Mouse (Mus musculus): ENCODE results near the gene Cpm. TPM values are rescaled to one million over a fixed set of nuclear protein-coding genes. Genes with fewer than 3 reads are reported as not detected.

Cpm gene
- polyA plus RNA-seq, 1 experiment from 2014 or later, result 47.7 TPM

- ATAC-seq, result no peak
- no peaks in the 10 kb centered on the region for H3K4me1 ChIP-seq (ENCODE audit: control insufficient read depth, insufficient read depth, low read length)
- H3K4me3 ChIP-seq (ENCODE audit: low read length), result no peak overlapping the region
- H3K27ac ChIP-seq (ENCODE audit: low read length), result no peak overlapping the region
- H3K36me3 ChIP-seq (ENCODE audit: control insufficient read depth, insufficient read depth, low read length), result no peaks in the 10 kb centered on the region
- 83% methylated on average over 9 of the region's 9 CpGs for WGBS
- no peaks in the 10 kb centered on the region for H3K27me3 ChIP-seq (replicated peaks; ENCODE audit: control insufficient read depth, insufficient read depth, low read length)
- no peaks in the 10 kb centered on the region for H3K9me3 ChIP-seq (ENCODE audit: control insufficient read depth, low read length)
- H3K4me2 ChIP-seq (ENCODE audit: low read depth, low read length), result no peak overlapping the region
- no peak overlapping the region for H3K9ac ChIP-seq (ENCODE audit: low read depth, low read length)
These were observed 26.2 kb downstream of the Cpm start for GRCm38 (mm10) chr10:117655460-117655859.

GRCm38 (mm10) chr10:117655908-117656661 lies 26.8 kb downstream of the Cpm start:
- ATAC-seq, result no peak
- 55% methylated on average over 7 of the region's 7 CpGs for WGBS
- Histone ChIP-seq H3K9me3 (ENCODE audit: control insufficient read depth, low read length) (no peaks in the 10 kb centered on the region), H3K4me3 (ENCODE audit: low read length) (no peak overlapping the region), H3K27ac (ENCODE audit: low read length) (no peak overlapping the region), H3K4me2 (ENCODE audit: low read depth, low read length) (no peak overlapping the region), H3K36me3 (ENCODE audit: control insufficient read depth, insufficient read depth, low read length) (no peaks in the 10 kb centered on the region), H3K27me3 (replicated peaks; ENCODE audit: control insufficient read depth, insufficient read depth, low read length) (no peaks in the 10 kb centered on the region), H3K9ac (ENCODE audit: low read depth, low read length) (no peak overlapping the region), H3K4me1 (ENCODE audit: control insufficient read depth, insufficient read depth, low read length) (no peaks in the 10 kb centered on the region)

DNA sequence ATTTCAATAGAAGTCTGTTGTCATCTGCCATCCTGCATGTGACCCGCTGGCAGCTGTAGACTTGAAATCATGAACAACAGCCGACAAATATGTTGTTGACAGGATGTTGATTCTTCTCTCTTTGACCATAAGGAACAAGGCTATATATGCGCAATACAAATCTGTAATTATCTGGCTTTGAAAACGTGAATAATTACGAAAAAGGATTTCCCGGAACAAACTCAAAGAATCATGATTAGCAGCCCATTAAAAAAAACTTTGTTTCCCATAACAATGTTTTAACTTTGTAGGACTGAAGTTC lies 27.3 kb downstream of the Cpm start:
- no peak for ATAC-seq
- Histone ChIP-seq H3K9me3 (ENCODE audit: control insufficient read depth, low read length) (no peaks in the 10 kb centered on the region), H3K36me3 (ENCODE audit: control insufficient read depth, insufficient read depth, low read length) (no peaks in the 10 kb centered on the region), H3K9ac (ENCODE audit: low read depth, low read length) (no peak overlapping the region), H3K27ac (ENCODE audit: low read length) (no peak overlapping the region), H3K4me2 (ENCODE audit: low read depth, low read length) (no peak overlapping the region), H3K4me3 (ENCODE audit: low read length) (no peak overlapping the region), H3K4me1 (ENCODE audit: control insufficient read depth, insufficient read depth, low read length) (no peaks in the 10 kb centered on the region), H3K27me3 (replicated peaks; ENCODE audit: control insufficient read depth, insufficient read depth, low read length) (no peaks in the 10 kb centered on the region)
- WGBS, result 89% methylated on average over 6 of the region's 6 CpGs

GRCm38 (mm10) chr10:117656985-117657658 lies 27.8 kb downstream of the Cpm start:
- Histone ChIP-seq H3K9me3 (ENCODE audit: control insufficient read depth, low read length) (no peaks in the 10 kb centered on the region), H3K4me3 (ENCODE audit: low read length) (no peak overlapping the region), H3K27me3 (replicated peaks; ENCODE audit: control insufficient read depth, insufficient read depth, low read length) (no peaks in the 10 kb centered on the region), H3K9ac (ENCODE audit: low read depth, low read length) (no peak overlapping the region), H3K27ac (ENCODE audit: low read length) (no peak overlapping the region), H3K4me2 (ENCODE audit: low read depth, low read length) (no peak overlapping the region), H3K36me3 (ENCODE audit: control insufficient read depth, insufficient read depth, low read length) (no peaks in the 10 kb centered on the region), H3K4me1 (ENCODE audit: control insufficient read depth, insufficient read depth, low read length) (no peaks in the 10 kb centered on the region)
- 77% methylated on average over 7 of the region's 7 CpGs for WGBS
- no peak for ATAC-seq

DNA sequence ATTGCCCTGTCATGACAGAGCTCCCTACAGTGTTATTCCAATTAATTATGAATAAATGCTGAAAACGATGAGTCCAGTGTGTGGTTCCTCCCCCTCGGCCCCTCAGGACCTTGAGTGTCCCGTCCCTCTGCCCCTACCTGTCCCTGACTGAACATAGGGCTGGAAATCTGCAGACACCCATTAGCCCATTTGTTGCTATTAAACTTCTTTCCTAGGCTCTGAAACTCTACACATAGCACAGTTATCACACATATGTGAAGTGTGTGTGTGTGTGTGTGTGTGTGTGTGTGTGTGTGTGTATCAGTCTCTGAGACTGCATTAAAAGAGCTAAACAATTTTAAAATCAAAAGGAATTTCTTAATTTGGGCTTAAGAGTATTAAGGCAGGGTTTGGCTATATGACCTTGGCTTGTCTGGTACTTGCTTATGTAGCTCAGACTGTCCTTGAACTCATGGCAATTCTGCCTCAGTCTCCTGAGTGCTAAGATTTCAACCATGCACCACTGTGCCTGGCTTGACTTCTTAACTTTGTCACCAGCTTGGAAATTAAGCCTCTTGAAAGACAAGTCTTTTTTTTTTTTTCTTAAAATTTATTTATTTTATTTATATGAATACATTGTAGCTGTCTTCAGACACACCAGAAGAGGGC lies 28.5 kb downstream of the Cpm start:
- no peak overlapping the region for H3K27ac ChIP-seq (ENCODE audit: low read length)
- H3K36me3 ChIP-seq (ENCODE audit: control insufficient read depth, insufficient read depth, low read length), result no peaks in the 10 kb centered on the region
- no peaks in the 10 kb centered on the region for H3K9me3 ChIP-seq (ENCODE audit: control insufficient read depth, low read length)
- no peak overlapping the region for H3K4me2 ChIP-seq (ENCODE audit: low read depth, low read length)
- no peak overlapping the region for H3K4me3 ChIP-seq (ENCODE audit: low read length)
- WGBS, result 82% methylated on average over 3 of the region's 3 CpGs
- H3K27me3 ChIP-seq (replicated peaks; ENCODE audit: control insufficient read depth, insufficient read depth, low read length), result no peaks in the 10 kb centered on the region
- no peak for ATAC-seq
- peaks cover 3% of the 10 kb centered on the region; the same call in 1 of the 2 replicates for H3K4me1 ChIP-seq (ENCODE audit: control insufficient read depth, insufficient read depth, low read length)
- no peak overlapping the region for H3K9ac ChIP-seq (ENCODE audit: low read depth, low read length)

DNA sequence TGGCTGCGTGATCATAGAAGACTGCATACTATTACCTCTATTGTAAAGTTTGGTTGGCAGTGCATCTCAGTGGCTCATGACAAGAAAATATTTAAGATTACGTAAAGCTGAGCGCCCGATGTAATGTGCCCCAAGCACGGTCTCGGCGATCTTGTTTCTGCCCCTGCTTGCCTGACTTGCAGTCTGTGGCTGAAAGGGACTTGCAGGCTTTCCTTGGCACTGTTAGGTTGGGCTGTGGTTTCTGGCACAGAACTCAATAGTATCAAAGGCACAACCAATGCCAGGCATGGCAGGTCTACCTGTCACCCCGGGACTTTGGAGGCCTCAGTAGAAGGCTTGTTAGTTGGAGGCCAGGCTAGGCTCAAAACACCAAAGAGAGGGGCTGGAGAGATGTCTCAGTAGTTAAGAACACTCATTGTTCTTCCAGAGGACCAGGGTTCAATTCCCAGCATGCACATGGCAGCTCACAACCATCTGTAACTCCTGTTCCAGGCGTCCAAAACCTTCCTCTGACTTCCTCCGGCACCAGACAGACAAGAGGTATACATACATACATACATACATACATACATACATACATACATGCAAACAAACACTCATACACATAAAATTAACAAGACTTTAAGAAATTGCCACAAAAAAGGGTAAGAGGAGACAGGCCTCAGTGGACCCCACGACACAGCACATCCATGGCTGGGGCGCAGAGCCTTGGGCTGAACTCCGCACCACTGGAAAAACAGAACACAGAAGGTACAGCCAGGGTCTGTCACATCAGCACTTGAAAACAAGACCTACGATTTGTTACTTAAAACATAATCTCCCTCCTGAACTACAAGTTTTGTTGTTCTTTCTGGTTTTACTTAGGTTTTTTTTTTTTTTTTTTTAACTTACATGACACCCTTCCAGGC lies 29.5 kb downstream of the Cpm start:
- no peak for ATAC-seq
- WGBS, result 92% methylated on average over 14 of the region's 14 CpGs
- Histone ChIP-seq H3K9me3 (ENCODE audit: control insufficient read depth, low read length) (no peaks in the 10 kb centered on the region), H3K9ac (ENCODE audit: low read depth, low read length) (no peak overlapping the region), H3K4me2 (ENCODE audit: low read depth, low read length) (no peak overlapping the region), H3K36me3 (ENCODE audit: control insufficient read depth, insufficient read depth, low read length) (no peaks in the 10 kb centered on the region), H3K27ac (ENCODE audit: low read length) (no peak overlapping the region), H3K4me3 (ENCODE audit: low read length) (no peak overlapping the region), H3K4me1 (ENCODE audit: control insufficient read depth, insufficient read depth, low read length) (peaks cover 8% of the 10 kb centered on the region; the same call in 1 of the 2 replicates), H3K27me3 (replicated peaks; ENCODE audit: control insufficient read depth, insufficient read depth, low read length) (no peaks in the 10 kb centered on the region)

GRCm38 (mm10) chr10:117659430-117659813 lies 30.1 kb downstream of the Cpm start:
- Histone ChIP-seq H3K4me1 (ENCODE audit: control insufficient read depth, insufficient read depth, low read length) (peaks cover 8% of the 10 kb centered on the region; the same call in 1 of the 2 replicates), H3K27me3 (replicated peaks; ENCODE audit: control insufficient read depth, insufficient read depth, low read length) (no peaks in the 10 kb centered on the region), H3K4me3 (ENCODE audit: low read length) (no peak overlapping the region), H3K9ac (ENCODE audit: low read depth, low read length) (no peak overlapping the region), H3K36me3 (ENCODE audit: control insufficient read depth, insufficient read depth, low read length) (no peaks in the 10 kb centered on the region), H3K27ac (ENCODE audit: low read length) (no peak overlapping the region), H3K9me3 (ENCODE audit: control insufficient read depth, low read length) (no peaks in the 10 kb centered on the region), H3K4me2 (ENCODE audit: low read depth, low read length) (no peak overlapping the region)
- 69% methylated on average over 11 of the region's 11 CpGs for WGBS
- ATAC-seq, result no peak

- H3K27me3 ChIP-seq (replicated peaks; ENCODE audit: control insufficient read depth, insufficient read depth, low read length), result no peaks in the 10 kb centered on the region
- H3K4me2 ChIP-seq (ENCODE audit: low read depth, low read length), result no peak overlapping the region
- no peaks in the 10 kb centered on the region for H3K36me3 ChIP-seq (ENCODE audit: control insufficient read depth, insufficient read depth, low read length)
- ATAC-seq, result no peak
- peaks cover 8% of the 10 kb centered on the region; the same call in 1 of the 2 replicates for H3K4me1 ChIP-seq (ENCODE audit: control insufficient read depth, insufficient read depth, low read length)
- no peak overlapping the region for H3K27ac ChIP-seq (ENCODE audit: low read length)
- H3K9ac ChIP-seq (ENCODE audit: low read depth, low read length), result no peak overlapping the region
- WGBS, result 67% methylated on average over 11 of the region's 11 CpGs
- H3K9me3 ChIP-seq (ENCODE audit: control insufficient read depth, low read length), result no peaks in the 10 kb centered on the region
- H3K4me3 ChIP-seq (ENCODE audit: low read length), result no peak overlapping the region
These were observed 30.5 kb downstream of the Cpm start for GRCm38 (mm10) chr10:117659819-117660218.
